Mouse (Mus musculus) megakaryocyte, embryonic 14.5 days (primary cell): ENCODE results near the gene Rasal1.

ENCODE experiments used
- FLI1 ChIP-seq: IDR thresholded peaks from 2 replicates; pipeline ENCODE4 v1.6.1; 2012; ENCODE audit warnings: low read length, inconsistent platforms, mixed read lengths
- GATA1 ChIP-seq: IDR thresholded peaks from 3 replicates; pipeline ENCODE4 v1.6.1; 2012; ENCODE audit warnings: mixed read lengths, low read length, inconsistent platforms, borderline replicate concordance

- no peak for TF ChIP-seq GATA1
- no peak for TF ChIP-seq FLI1
These were observed at the start of gene Rasal1 for GRCm38 (mm10) chr5:120648569-120649373.
